Mouse (Mus musculus): ENCODE measurements around the gene Tmem82.

GRCm38 (mm10) chr4:141623666-141624065 is 5.2 kb upstream of the Tmem82 start, which contains the start of gene Slc25a34:
- no peak for TF ChIP-seq CTCF (IDR thresholded peaks at IDR 0.05; ENCODE audit: low read depth, low read length)
- TF ChIP-seq TAL1 (conservative IDR thresholded peaks at IDR 0.05; ENCODE audit: low read depth, low read length): no peak
- TF ChIP-seq POLR2AphosphoS5 (IDR thresholded peaks at IDR 0.05; ENCODE audit: insufficient replicate concordance, low read depth, low read length): no peak
